Mouse (Mus musculus): ENCODE measurements around the gene Pls3.
A peak's percentile ranks its signal among the peaks of the same experiment; 100 is the strongest.
"Not testable (repeated sequence)": the region's sequence is repeated elsewhere in the genome, so short reads cannot be mapped to it uniquely, and the experiment has no call there.

Gene Pls3

GRCm38 (mm10) chrX:75764794-75765328, 110.1 kb downstream of the Pls3 start:
- no peak for DNase-seq

- peak; percentile 46 for DNase-seq
These were observed 110.7 kb downstream of the Pls3 start for GRCm38 (mm10) chrX:75764135-75764793.

- DNase-seq: peak; percentile 22
These were observed 115.5 kb downstream of the Pls3 start for GRCm38 (mm10) chrX:75759461-75759860.

GRCm38 (mm10) chrX:75759036-75759435, 115.9 kb downstream of the Pls3 start:
- DNase-seq: peak; percentile 81

- peak; percentile 84 for DNase-seq
These were observed 117.0 kb downstream of the Pls3 start for GRCm38 (mm10) chrX:75757966-75758365.

- not testable (repeated sequence) for DNase-seq
These were observed 120.5 kb downstream of the Pls3 start for GRCm38 (mm10) chrX:75754531-75754930.

GRCm38 (mm10) chrX:75750126-75750725, 124.8 kb downstream of the Pls3 start:
- DNase-seq: peak; percentile 63

GRCm38 (mm10) chrX:75749312-75749711, 125.7 kb downstream of the Pls3 start:
- peak; percentile 79 for DNase-seq

- peak; percentile 81 for DNase-seq
These were observed 130.5 kb downstream of the Pls3 start for GRCm38 (mm10) chrX:75744466-75744865.

GRCm38 (mm10) chrX:75739464-75739863, 135.5 kb downstream of the Pls3 start:
- not testable (repeated sequence) for DNase-seq
